Mouse (Mus musculus) R1 (cell line): Measurements from ENCODE around the gene Prkaa2.

Experiments used
- DNase-seq: peaks from one replicate; pipeline ENCODE4 v3.0.0-alpha.2; 2018; ENCODE audit warnings: low read depth, low spot score

The Prkaa2 gene

DNA sequence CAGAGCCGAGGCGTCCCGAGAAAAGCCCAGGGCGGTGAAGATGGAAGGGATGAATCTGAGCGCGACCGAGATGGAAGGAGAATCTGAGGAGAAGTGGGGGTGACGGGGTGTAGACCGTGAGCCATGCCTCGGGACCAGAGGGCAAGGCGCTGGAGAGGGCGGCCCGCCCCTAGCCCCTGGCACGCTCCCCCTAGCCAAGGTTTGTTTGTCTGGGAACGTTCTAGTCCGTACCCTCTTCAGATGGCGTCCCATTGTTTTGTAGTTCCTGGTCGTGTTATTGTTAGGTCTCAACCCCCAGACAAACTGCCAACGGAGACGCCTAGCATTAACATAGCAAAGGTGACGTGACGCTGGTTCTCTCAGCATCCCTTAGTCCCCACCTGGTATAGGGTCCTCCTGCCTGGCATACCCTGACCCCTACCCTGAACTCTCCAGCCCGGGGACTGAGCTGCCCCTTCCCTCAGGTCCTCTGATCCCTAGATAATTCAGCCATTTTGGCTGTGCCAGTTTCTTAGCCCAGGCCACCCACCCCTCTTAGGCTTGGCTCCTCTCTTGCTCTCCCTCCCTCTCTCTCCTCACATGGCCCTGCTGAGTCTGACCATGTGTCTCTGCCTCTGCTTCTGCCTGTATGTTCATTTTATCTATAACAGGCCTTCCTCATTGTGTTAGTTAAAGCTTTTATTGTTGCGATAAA is 447 bp upstream of the Prkaa2 start:
- DNase-seq: peak; percentile 58

DNA sequence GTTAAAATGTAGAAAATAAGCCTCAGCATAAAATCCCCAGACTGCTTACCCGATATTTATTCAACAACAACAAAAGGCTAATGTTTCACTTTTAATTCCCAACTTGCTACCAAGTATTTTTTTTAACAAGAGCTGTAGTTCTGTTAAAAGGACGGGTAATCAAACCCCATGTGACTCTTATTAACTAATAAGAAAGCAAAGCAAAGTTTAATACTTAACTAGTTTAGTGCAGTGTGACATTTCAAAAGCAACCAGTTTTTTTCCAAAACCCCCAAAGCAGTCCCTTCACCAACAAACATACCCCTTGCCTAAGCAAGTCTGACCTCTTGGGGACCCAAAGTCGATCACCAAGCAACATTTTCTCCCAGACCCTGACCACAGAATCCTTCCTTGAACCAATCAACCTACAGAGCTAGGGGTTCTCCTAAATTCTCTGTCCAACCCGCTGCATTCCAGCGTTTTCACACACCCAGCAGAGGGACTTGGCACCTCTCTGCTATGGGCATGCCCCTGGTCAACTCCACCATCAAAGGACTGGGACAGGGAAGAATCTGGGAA is 970 bp downstream of the Prkaa2 start:
- no peak for DNase-seq

DNA sequence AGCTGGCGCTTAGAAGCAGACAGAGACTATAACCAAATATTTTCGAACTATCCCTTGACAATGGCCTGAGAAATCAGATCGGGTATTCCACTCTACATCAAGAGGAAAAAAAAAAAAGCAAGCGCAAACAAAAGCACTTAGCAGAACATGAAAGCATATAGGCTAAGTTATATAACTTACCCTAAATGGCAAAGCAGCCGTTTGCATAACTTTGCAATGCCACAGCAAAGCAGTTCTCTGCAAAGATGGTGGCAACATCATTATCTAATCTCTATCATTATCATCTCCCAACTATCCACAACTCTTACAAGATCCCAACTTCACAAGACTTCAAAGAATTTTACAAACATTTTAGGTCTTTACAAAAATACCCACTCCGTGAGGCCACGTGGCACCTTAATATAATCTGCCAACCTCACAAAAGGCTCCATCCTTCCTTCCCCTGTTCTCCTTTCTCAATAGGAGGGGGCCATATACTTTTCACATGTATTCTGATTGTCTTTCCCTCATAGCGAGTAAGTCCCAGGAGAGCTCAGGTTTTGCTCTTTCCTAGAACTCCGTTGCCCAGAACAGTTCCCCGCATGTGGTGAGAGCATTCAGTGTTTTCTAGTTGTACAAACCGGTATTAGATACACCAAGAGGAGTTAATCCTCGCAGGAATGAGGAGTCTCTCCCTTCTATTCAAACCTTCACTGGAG is 1.6 kb downstream of the Prkaa2 start:
- DNase-seq: no peak

DNA sequence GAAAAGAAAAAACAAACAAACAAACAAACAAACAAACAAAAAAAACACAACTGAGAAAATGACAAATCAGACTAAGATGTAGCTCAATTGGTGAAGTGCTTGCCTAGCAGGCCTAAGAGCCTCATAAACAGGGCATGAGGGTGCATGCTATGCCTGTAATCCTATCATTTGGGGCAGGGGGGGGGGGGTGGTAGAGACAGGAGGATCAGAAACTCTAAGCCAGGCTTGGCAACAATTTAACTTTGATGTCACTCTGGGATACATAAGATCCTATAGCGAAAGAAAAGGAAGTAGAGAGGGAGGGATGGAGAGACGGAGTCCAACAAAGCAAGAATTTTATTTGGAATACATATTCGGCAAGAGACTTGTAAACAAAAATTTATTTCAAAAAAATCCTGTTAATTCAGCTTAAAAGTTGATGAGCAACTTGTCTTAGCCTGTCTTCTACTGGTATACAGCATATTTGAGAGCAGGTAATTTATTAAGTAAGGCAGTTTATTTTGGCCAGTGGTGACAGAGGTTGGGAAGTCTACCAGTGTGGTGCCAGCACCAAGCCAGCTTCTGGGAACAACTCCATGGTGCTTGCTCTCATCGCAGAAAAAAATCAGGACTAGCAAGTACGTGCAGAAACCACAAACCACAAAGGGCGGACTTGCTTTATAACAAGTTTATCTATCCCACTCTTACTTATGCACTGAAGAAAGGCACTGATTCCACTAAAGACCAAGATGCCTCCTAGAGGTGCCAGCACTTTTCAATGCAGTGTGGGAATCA is 5.4 kb downstream of the Prkaa2 start:
- DNase-seq: no peak

DNA sequence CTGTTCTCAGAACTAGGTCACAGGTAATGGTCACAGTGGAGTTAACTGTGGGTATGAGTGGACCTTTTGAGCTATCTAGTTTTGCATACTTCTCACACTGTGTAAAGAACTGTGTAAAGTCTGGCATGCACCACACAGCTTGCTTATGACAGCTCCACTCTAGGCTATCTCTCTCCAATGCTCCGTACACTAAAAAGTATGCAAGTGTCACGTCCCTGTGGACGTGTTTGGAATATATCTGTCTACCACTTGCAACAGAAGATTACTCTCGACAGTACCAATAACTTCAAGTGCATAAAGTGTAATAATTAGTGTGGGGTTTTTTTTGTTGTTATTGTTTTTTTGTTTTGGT is 8.4 kb downstream of the Prkaa2 start:
- DNase-seq: no peak

DNA sequence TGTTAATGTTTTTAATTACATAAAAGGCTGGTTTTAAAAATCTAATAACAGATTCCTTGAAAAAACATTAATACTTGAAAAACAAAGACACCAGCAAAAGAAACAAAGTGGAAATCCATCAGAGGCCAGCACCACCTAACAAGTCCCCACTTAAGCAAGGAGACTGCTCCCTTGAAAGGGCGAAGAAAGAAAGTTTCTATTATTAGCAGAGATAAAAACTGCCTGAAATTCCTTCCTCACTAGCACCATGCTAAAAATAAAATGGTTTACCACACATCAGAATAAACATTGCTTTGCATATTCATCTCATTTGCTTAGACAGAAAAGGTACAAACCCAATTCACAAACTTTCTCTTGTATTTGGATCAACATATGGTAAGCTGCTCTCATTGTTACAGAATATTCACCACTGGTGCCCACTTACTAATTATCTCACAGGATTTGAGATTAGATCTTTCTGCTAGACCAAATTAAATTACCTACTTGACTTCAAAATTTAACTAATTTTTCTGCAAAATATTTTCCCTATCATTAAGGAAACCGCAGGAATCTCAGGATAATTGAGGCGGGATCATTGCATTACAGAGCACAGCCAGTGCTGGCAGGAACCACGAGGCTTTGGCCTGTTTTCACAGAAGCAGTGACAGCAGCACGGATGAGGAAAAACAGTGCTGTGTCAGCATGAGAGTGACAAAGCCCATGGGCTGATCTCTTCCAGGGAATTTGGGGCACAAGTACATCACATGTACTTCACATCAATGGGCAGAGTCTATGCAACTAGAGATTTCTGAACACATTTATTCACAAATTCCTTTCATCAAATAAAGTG is 9.0 kb downstream of the Prkaa2 start:
- no peak for DNase-seq

DNA sequence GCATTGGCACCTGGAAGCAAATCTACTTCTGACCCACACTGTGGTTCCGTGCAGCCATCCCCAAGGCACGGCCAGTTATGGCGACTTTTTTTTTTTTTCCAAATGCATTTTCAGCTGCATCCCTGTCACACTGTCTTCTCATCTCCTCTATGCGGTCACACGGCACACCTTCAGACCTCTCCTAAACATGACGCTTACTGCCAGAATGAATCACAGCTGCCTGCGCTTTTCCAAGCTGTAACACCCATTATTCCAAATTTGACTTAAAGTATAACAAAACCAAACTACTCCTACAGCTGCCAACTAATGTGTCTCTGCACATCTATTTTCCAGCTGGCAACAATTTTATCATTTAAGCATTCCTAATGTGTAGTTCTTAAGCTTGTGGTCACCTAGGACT is 11.0 kb downstream of the Prkaa2 start:
- DNase-seq: no peak

DNA sequence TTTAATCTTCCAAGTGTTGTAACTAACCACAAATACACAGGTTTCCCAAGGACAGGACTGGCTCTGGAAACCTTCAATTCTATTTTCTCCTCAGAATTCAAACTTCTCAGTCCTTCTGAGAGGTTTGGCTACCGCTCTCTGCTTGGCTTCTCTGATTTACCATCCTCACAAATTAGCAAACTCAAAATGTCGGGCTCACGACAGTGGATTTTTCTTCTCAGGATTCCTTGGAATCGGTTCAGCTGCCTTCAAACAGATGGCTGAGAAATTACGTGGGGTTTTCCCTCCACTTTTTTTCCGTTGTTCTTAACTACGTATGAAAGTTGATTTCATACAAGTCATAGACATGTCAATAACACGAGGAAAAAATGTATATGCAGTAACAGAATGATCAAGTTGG is 11.5 kb downstream of the Prkaa2 start:
- no peak for DNase-seq

DNA sequence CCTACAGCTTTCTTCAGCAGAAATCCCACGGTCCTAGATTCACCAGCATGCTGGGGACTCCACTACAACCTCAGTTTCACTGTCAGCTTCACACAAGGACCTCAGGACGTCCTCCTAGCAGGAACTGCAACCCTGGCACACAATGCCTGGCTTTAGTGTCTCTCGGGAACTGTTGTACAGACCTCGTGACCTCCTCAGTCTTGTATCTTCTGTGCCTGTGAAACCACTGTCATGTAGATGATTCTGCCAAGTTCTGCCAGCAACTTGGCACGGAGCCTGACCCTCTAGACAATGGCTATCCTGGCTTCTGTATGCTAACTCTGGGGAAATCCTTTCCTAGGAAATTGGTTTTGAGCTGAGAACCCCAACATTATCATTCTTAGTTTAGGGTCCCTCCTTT is 14.4 kb downstream of the Prkaa2 start:
- no peak for DNase-seq

DNA sequence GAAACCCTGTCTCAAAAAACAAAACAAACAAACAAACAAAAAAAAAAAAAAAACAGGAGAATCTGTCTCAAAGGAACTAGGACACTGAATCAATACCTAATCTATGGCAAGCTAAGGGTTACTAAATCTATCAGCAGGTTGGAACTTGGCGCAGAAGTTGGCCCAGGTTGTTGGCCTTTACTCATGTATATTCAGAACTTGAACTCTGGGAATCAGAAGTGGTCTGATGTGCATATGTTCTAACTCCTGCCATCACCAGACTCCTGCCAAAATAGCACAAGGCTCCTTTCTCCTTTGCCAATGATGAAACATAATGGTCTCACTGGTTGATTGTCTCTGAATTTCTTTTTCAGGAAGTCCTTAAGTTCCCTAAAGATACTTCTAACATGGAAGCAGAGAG is 15.7 kb downstream of the Prkaa2 start:
- no peak for DNase-seq

DNA sequence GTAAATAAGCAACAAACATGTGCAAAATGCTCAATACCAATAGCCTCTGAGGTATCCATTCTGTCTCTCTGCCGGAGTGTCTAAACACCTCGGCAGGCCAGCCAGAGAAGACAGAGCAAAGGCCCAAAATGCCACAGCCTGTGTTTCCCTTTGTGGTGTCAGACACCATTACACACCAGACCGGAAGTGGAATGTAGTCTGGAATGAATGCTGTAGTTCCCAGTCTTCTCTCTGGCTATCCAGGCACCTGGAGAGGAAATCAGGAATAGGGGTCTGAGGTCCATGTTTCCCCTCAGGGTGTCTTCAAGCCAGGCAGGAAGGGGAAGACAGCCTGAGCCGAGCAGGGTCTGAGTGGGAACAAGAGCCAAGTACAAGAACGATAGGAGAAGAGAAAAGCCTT is 19.3 kb downstream of the Prkaa2 start:
- DNase-seq: no peak

DNA sequence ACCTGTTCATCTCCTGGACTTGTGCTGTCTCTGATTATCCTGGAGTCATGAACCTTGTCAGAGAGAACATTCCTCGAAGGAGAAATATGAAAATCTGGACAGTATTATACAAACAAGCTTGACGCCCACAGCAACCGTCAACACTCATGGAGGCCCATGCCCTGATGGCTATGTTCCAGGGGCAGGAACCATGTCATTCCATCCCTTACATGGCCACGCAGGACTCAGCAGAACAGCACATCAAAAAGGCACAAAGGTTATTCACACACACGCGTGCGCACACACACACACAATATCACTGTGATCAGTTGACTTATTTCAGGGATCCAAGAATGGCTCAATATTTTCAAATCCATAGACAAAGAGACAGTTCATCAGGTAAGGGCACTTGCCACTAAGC is 20.3 kb downstream of the Prkaa2 start:
- no peak for DNase-seq

DNA sequence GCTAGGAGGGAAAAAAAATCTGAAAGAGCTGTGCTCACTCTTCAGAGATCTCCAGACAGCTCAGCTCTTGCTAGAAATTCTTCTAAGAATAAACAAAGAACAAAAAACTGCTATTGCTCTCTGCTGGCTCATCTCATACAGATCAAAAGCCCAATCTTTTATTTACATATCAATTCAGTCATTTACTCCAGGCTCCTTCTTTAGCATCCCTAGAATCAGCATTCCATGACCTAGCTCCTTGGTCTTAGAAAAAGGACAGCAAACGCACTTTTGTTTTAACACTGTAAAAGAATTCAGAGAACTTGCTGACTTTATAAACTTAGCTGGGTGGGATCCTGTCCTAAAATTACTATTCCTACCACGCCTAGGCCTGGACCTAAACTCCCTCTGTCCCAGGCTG is 21.0 kb downstream of the Prkaa2 start:
- DNase-seq: peak; percentile 80

DNA sequence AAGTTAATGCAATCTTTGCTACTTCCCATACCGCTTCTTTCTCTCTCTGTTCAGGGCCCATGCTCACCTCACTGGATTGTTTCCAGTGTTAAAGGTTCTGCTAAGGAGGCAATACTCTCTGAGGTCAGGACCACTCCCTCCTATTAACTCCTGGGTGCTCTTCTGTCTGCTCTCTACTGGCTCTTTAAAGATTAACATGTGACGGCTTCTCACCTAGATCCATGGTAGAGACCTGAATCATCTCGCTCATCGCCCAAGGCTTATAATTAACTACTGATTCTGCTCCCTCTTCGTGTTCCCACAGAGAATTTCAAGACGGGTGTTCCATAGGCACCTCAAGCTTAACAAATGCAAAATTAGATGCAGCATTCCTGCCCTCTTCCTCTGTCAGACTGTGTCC is 33.5 kb downstream of the Prkaa2 start:
- no peak for DNase-seq

DNA sequence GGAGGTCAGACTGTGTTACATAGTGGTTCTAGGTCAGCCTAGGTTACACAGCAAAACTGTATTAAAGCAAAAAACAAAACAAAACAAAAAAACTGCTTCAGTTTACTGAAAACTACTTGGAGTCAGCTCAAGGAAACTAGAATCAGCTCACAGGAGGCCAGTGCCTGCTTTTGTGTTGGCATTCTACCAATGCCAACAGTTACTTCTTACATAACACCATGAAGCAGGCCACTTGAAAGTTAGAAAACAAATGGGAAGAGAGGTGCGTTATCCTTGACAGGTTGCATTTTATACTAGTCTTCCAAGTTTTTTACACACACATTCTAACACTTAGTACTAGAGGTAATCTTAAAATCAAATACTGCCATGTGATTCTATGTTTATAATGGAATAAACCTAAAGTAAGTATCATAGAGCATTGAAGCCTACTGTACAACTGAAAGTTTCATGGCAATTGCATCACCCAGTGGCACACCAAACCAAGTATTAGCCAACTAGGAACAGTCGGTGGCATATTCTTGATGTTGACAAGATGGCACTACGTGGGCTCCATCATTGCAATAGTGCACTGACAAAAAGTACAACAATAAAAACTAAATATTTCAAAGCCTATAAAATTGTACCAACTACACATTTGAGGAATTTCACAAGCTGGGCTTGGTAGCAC is 37.8 kb downstream of the Prkaa2 start:
- DNase-seq: no peak

DNA sequence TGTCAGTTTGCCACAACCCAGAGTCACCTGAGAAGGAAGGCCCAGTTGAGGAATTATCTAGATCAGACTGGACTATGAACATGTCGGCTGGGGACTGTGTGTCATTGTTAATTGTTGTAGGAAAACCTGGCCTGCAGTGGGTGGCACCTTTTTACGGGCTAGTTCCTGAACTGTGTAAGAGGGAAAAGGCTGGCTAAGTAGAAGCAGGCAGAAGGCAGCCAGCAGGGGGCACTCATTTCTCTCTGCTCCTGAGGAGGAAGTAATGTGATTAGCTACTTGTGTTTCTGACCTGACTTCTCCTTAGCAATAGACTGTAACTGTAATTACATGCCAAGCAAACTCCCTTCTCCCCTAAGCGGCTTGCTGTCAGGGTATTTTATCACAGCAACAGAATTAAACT is 38.7 kb downstream of the Prkaa2 start:
- DNase-seq: peak; percentile 82

DNA sequence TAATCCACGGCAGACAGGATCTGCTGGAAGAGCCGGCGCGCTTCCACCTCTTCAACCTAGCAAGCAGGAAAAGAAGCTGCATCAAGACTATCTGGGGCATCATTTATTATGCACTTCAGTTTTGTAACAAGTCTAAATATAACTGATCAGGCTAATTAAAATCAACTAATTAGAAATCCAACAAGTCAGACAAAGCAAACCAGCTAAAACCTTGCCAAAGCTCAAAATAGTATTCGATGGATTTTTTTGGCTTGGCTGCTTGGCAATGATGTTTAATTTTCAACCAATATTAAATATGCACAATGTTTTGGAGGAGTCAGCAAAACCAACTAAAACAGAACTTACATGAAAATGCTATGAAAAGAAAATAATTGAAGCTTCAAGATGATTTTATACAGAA is 58.4 kb downstream of the Prkaa2 start:
- no peak for DNase-seq

DNA sequence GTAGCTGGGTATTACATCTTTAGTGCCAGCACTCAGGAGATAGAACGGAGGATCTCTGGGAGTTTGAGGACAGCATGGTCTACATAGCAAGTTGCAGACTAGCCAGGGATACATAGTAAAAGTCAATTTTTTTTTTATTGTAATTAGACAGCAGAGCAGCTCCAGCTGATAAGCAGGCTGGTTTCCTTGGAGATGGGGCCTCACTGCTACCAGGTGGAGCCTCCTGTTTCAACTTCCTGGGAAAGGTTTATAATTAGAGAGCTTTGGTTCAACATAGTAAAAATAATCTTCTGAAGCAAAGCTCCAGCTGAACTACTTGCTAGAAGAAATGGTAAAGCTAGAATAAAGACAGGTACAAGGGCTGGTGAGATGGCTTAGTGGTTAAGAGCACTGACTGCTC is 59.6 kb downstream of the Prkaa2 start:
- no peak for DNase-seq

DNA sequence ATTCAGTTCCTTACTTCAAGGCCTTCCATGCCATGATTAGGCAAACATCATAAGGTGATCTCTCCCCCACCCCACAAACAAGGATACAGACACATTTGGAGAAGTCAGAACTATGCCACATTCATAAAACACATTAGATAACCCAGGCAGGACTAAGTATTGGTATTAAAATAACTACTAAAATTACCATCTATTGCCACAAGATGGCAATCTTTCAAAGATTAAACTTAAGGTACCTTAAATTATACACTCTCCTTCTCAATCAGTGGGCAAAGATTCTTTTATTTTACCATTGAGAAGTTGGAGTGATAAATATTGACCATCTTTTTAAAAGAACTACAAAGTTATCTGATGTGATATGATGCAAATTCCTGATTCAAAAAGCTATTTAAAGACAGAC is 75.4 kb downstream of the Prkaa2 start:
- peak; percentile 13 for DNase-seq

DNA sequence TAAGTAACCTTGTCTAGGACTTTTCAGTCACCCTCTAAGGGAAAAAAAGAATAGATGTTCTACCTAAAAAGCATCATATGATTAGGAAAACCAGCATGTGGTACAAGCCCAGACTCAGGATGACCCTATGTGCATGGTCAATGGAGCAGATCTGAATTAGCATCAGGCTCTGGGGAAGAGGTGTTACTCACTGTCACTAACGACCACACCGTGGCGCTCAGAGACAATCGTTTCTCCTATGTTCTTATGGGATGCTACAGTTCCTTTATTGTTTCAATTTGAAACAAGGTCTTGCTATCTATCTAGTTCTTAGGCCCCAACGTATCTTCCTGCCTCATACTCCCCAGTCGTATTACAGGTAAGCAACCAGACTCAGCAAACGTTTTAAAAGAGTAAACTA is 76.5 kb downstream of the Prkaa2 start:
- peak; percentile 30 for DNase-seq

DNA sequence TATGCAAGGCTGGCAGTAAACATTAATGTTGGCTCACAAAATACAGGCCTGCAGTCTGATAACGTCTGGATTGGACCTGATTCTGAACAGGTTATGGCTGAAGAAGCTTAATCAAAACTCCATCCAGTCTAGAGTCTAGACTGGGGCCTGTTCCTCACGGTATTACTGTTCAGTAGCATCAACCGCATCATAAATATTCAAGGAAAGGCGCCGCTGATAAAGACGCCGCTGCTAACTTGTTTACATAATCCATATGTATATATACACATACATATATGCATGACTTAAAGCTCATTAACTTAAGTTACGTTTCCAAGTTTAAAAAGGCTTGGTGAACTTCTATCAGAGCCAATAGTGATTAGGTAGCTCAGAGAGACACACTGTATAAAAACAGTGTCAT is 78.6 kb downstream of the Prkaa2 start:
- no peak for DNase-seq
